21 mouse cellular contexts compared by ENCODE assay signal in genomic region chr1:43342848-43343247, GRCm38 (mm10).
"Had no signal": no experiment of that assay in that cellular context is flagged by ENCODE, and none has a peak within 500 bp of the region (broad histone marks: within the 10 kb centered on the region; RNA-seq: fewer than 3 reads in every experiment).

No protein-coding gene starts in this region.

- ATAC-seq: forebrain, postnatal 0 days; hindbrain, postnatal 0 days; intestine, embryonic 16.5 days had no signal

- DNase-seq: forebrain, postnatal 0 days; gastrocnemius, postnatal 14 days; gastrocnemius, postnatal 36 days; kidney, adult 11 months; kidney, adult 2 months; kidney, adult 9 months; kidney, postnatal 14 days; kidney, postnatal 36 days; layer of hippocampus, adult 9-11 months; layer of hippocampus, postnatal 36 days had no signal

- H3K9me3 ChIP-seq: heart, embryonic 13.5 days; heart, embryonic 15.5 days; hindbrain, embryonic 13.5 days; hindbrain, embryonic 15.5 days; kidney, embryonic 15.5 days; limb, embryonic 10.5 days; limb, embryonic 12.5 days had no signal

- H3K27ac ChIP-seq: heart, embryonic 13.5 days; heart, embryonic 15.5 days; hindbrain, embryonic 13.5 days; hindbrain, embryonic 15.5 days; hindbrain, postnatal 0 days; kidney, embryonic 15.5 days; kidney, postnatal 0 days; limb, embryonic 10.5 days; limb, embryonic 12.5 days; liver, embryonic 14.5 days had no signal

- H3K27me3 ChIP-seq: heart, embryonic 13.5 days; heart, embryonic 15.5 days; hindbrain, embryonic 13.5 days; hindbrain, embryonic 15.5 days; kidney, embryonic 15.5 days; limb, embryonic 12.5 days had no signal

- H3K36me3 ChIP-seq: heart, embryonic 13.5 days; heart, embryonic 15.5 days; hindbrain, embryonic 13.5 days; hindbrain, embryonic 15.5 days; kidney, embryonic 15.5 days; limb, embryonic 10.5 days; limb, embryonic 12.5 days had no signal

- H3K4me3 ChIP-seq: heart, embryonic 13.5 days; heart, embryonic 15.5 days; hindbrain, embryonic 13.5 days; hindbrain, embryonic 15.5 days; kidney, embryonic 15.5 days; limb, embryonic 10.5 days; limb, embryonic 12.5 days had no signal

- H3K4me1 ChIP-seq: hindbrain, embryonic 13.5 days; hindbrain, embryonic 15.5 days; limb, embryonic 10.5 days; limb, embryonic 12.5 days had no signal
